Mouse (Mus musculus) ES-E14 (cell line): Measurements from ENCODE around the gene Ttll3. TPM values are rescaled to one million over a fixed set of nuclear protein-coding genes. Genes with fewer than 3 reads are reported as not detected.

Experiments
- DNase-seq: peaks from one replicate; pipeline ENCODE4 v3.0.0-alpha.2; 2013; ENCODE audit warnings: low read depth, low spot score
- H3K27ac ChIP-seq: 2 replicates; pipeline ENCODE4 v1.5.1; 2012; ENCODE audit warnings: low read depth, mild to moderate bottlenecking, low read length, moderate library complexity, mixed read lengths; ENCODE audit not compliant: poor library complexity, insufficient read depth, severe bottlenecking
- H3K36me3 ChIP-seq: 2 replicates; pipeline ENCODE4 v1.6.1; 2012; ENCODE audit warnings: mild to moderate bottlenecking, low read length, moderate library complexity, mixed read lengths; ENCODE audit not compliant: control insufficient read depth, poor library complexity, insufficient read depth, severe bottlenecking
- H3K4me1 ChIP-seq, 2 experiments: fragments of 150-350 bp in 1 of 2; sonication (generic) in 1 of 2; 2 replicates each; pipeline ENCODE4 v1.6.1; 2012; ENCODE audit warnings: low read length in 2 of 2, mild to moderate bottlenecking in 1 of 2, mixed read lengths in 1 of 2; ENCODE audit not compliant: control insufficient read depth in 2 of 2, insufficient read depth in 2 of 2, poor library complexity in 1 of 2
- H3K4me3 ChIP-seq, 2 experiments: fragments of 150-350 bp in 1 of 2; sonication (generic) in 1 of 2; 2 replicates each; pipeline ENCODE4 v1.5.1; 2012; ENCODE audit warnings: low read length in 2 of 2, low read depth in 1 of 2, mild to moderate bottlenecking in 1 of 2, mixed read lengths in 1 of 2; ENCODE audit not compliant: insufficient read depth in 1 of 2, poor library complexity in 1 of 2, severe bottlenecking in 1 of 2
- H3K9ac ChIP-seq: 2 replicates; pipeline ENCODE4 v1.6.1; 2012; ENCODE audit warnings: low read depth, mild to moderate bottlenecking, low read length, mixed read lengths; ENCODE audit not compliant: poor library complexity, insufficient read depth, severe bottlenecking
- H3K9me3 ChIP-seq: fragments of 150-350 bp; sonication (generic); 2 replicates; pipeline ENCODE4 v1.6.1; 2012; ENCODE audit warnings: low read depth, mild to moderate bottlenecking, low read length; ENCODE audit not compliant: control insufficient read depth, insufficient read depth
- CHD2 ChIP-seq: IDR thresholded peaks from 2 replicates; pipeline ENCODE4 v1.6.1; 2014; ENCODE audit warnings: mild to moderate bottlenecking, low read depth, low read length, inconsistent platforms
- HCFC1 ChIP-seq: IDR thresholded peaks from 2 replicates; pipeline ENCODE4 v1.6.1; 2012; ENCODE audit warnings: low read length, inconsistent platforms, borderline replicate concordance; ENCODE audit not compliant: insufficient read depth
- MAFK ChIP-seq: IDR thresholded peaks from 2 replicates; pipeline ENCODE4 v1.6.1; 2014; ENCODE audit warnings: mild to moderate bottlenecking, low read depth, low read length, inconsistent platforms; ENCODE audit not compliant: insufficient read depth
- ZC3H11A ChIP-seq: IDR thresholded peaks from 2 replicates; pipeline ENCODE4 v1.6.1; 2012; ENCODE audit warnings: low read depth, mild to moderate bottlenecking, inconsistent platforms, low read length, borderline replicate concordance
- ZNF384 ChIP-seq: IDR thresholded peaks from 2 replicates; pipeline ENCODE4 v1.6.1; 2012; ENCODE audit warnings: low read depth, low read length, inconsistent platforms
- in situ Hi-C, 2 experiments: fragments of 600-800 bp; cut with MboI; formaldehyde crosslinking; loops; one replicate each; pipeline ENCODE4 v1.15.1; 2025; ENCODE audit warnings: low sequenced_read_pairs in 2 of 2, inconsistent platforms in 1 of 2; ENCODE audit not compliant: unreplicated experiment in 2 of 2
- total RNA-seq: library from RNA; depleted of rRNA; stranded (reverse); fragments of 300-350 nt; gene quantifications from 2 replicates; pipeline ENCODE4 v1.2.3, GENCODE M21; 2012

Gene Ttll3
- total RNA-seq, 1 experiment: 5.3 TPM

GRCm38 (mm10) chr6:113386025-113386424 lies 3.0 kb upstream of the Ttll3 start:
- H3K9me3 ChIP-seq: no peaks in the 10 kb centered on the region
- no peak for DNase-seq
- peaks cover 64% of the 10 kb centered on the region for H3K36me3 ChIP-seq
- TF ChIP-seq ZC3H11A: no peak
- H3K4me1 ChIP-seq: peaks cover 2 to 4% of the 10 kb centered on the region in 2 experiments; a peak in 2 of 4 replicates
- no peak overlapping the region for H3K4me3 ChIP-seq
- no peak overlapping the region for H3K27ac ChIP-seq
- no peak overlapping the region for H3K9ac ChIP-seq
- in situ Hi-C loops: no loop called here

DNA sequence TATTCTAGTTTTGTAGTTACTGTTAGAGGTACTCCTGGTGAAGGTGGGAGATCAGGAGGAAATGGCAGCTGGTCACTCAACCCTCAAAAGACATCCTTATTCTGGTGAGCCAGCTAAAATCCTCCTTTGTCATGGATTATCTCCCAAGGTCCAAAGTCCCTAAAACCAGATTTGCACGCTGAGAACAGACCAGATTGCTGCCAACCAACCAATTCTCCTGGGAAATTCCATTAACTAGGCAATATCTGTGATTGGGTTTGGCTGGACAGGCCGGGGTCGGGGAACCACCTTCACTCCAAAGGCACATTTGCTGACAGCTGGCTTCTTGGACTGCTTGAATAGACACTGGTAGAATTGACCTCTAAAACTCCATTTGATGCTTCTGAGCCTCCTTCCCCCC lies 1.7 kb downstream of the Ttll3 start:
- H3K9me3 ChIP-seq: no peaks in the 10 kb centered on the region
- no peak overlapping the region for H3K27ac ChIP-seq
- peaks cover 4 to 5% of the 10 kb centered on the region in 2 experiments; a peak in 2 of 4 replicates for H3K4me1 ChIP-seq
- DNase-seq: no peak
- TF ChIP-seq MAFK (no peak), ZNF384 (no peak), CHD2 (no peak), ZC3H11A (no peak), HCFC1 (no peak)
- in situ Hi-C loops: no loop called here
- no peak overlapping the region for H3K9ac ChIP-seq
- H3K36me3 ChIP-seq: peaks cover 29% of the 10 kb centered on the region
- no peak overlapping the region for H3K4me3 ChIP-seq

- no peak for DNase-seq
Measured at GRCm38 (mm10) chr6:113392015-113392386, 2.9 kb downstream of the Ttll3 start.

GRCm38 (mm10) chr6:113392387-113393071 lies 3.5 kb downstream of the Ttll3 start:
- DNase-seq: peak; percentile 38
- in situ Hi-C loops: no loop called here
- H3K9me3 ChIP-seq: no peaks in the 10 kb centered on the region
- peaks cover 7% of the 10 kb centered on the region in 2 experiments; a peak in 3 of 4 replicates for H3K4me1 ChIP-seq
- TF ChIP-seq ZC3H11A: no peak
- no peak for TF ChIP-seq HCFC1
- no peak for TF ChIP-seq MAFK
- TF ChIP-seq CHD2: no peak
- TF ChIP-seq ZNF384: no peak
- peak overlapping the region; percentile 59 to 77 for H3K4me3 ChIP-seq
- no peak overlapping the region for H3K27ac ChIP-seq
- peak overlapping the region; percentile 78 for H3K9ac ChIP-seq
- H3K36me3 ChIP-seq: peaks cover 20% of the 10 kb centered on the region

More at GRCm38 (mm10) chr6:113392015-113392386, 2.9 kb downstream of the Ttll3 start:
- TF ChIP-seq ZC3H11A (no peak), MAFK (no peak), ZNF384 (no peak), CHD2 (no peak), HCFC1 (no peak)
- peaks cover 24% of the 10 kb centered on the region for H3K36me3 ChIP-seq
- in situ Hi-C loops: no loop called here
- H3K27ac ChIP-seq: no peak overlapping the region
- H3K9ac ChIP-seq: peak overlapping the region; percentile 78
- no peaks in the 10 kb centered on the region for H3K9me3 ChIP-seq
- H3K4me1 ChIP-seq: peaks cover 4 to 5% of the 10 kb centered on the region in 2 experiments; a peak in 2 of 4 replicates
- H3K4me3 ChIP-seq: peak overlapping the region; percentile 59 to 77

GRCm38 (mm10) chr6:113393951-113394350 lies 4.9 kb downstream of the Ttll3 start:
- in situ Hi-C loops: no loop called here
- Histone ChIP-seq H3K4me1 (peaks cover 5 to 7% of the 10 kb centered on the region in 2 experiments; a peak in 3 of 4 replicates), H3K27ac (no peak overlapping the region), H3K9me3 (no peaks in the 10 kb centered on the region), H3K36me3 (peaks cover 11% of the 10 kb centered on the region), H3K4me3 (no peak overlapping the region), H3K9ac (no peak overlapping the region)
- TF ChIP-seq MAFK (no peak), CHD2 (no peak), ZC3H11A (no peak), HCFC1 (no peak), ZNF384 (no peak)
- no peak for DNase-seq
